Mouse (Mus musculus) midbrain, embryonic 12.5 days (tissue): ENCODE results near the gene Slmap. TPM values are rescaled to one million over a fixed set of nuclear protein-coding genes. Genes with fewer than 3 reads are reported as not detected.
A peak's percentile ranks its signal among the peaks of the same experiment; 100 is the strongest.
"Not testable (repeated sequence)": the region's sequence is repeated elsewhere in the genome, so short reads cannot be mapped to it uniquely, and the experiment has no call there.

Experiments used
- ATAC-seq: fragments of 200-750 bp; cut with Nextera tagmentation; 2 replicates; pipeline ENCODE4 v1.8.0; 2017; ENCODE audit warnings: low read depth, moderate TSS enrichment, moderate library complexity; ENCODE audit not compliant: low FRiP score
- H3K27ac ChIP-seq: fragments of 300-500 bp; sonication (generic); replicated peaks from 2 replicates; pipeline ENCODE4 v1.5.1; 2016; ENCODE audit warnings: mild to moderate bottlenecking
- H3K27me3 ChIP-seq: fragments of 300-500 bp; sonication (generic); 2 replicates; pipeline ENCODE4 v1.6.1; 2016; ENCODE audit warnings: mild to moderate bottlenecking
- H3K36me3 ChIP-seq: fragments of 300-500 bp; sonication (generic); 2 replicates; pipeline ENCODE4 v1.6.1; 2016
- H3K4me1 ChIP-seq: fragments of 300-500 bp; sonication (generic); 2 replicates; pipeline ENCODE4 v1.6.1; 2016
- H3K4me2 ChIP-seq: fragments of 300-500 bp; sonication (generic); replicated peaks from 2 replicates; pipeline ENCODE4 v1.6.1; 2016; ENCODE audit warnings: mild to moderate bottlenecking, moderate library complexity
- H3K4me3 ChIP-seq: fragments of 300-500 bp; sonication (generic); 2 replicates; pipeline ENCODE4 v1.5.1; 2016; ENCODE audit warnings: mild to moderate bottlenecking
- H3K9ac ChIP-seq: fragments of 300-500 bp; sonication (generic); replicated peaks from 2 replicates; pipeline ENCODE4 v1.6.1; 2016; ENCODE audit warnings: mild to moderate bottlenecking, moderate library complexity
- H3K9me3 ChIP-seq: fragments of 300-500 bp; sonication (generic); 2 replicates; pipeline ENCODE4 v1.6.1; 2016; ENCODE audit warnings: mild to moderate bottlenecking
- WGBS: fragments of 180-500 bp; shearing (Covaris S2); methylation state at CpG from one replicate; pipeline ENCODE4 v1.1.7; 2016; 5-methylcytosine and 5-hydroxymethylcytosine counted together
- polyA plus RNA-seq: library from polyadenylated mRNA; unstranded; fragments of >200 nt; fragmentation: Nextera tagmentation; extraction: Ambion mirVana; gene quantifications from 2 replicates; pipeline ENCODE4 v1.2.1, GENCODE M21; 2016

Gene Slmap
- 22.1 and 25.5 TPM in 2 replicates for polyA plus RNA-seq

DNA sequence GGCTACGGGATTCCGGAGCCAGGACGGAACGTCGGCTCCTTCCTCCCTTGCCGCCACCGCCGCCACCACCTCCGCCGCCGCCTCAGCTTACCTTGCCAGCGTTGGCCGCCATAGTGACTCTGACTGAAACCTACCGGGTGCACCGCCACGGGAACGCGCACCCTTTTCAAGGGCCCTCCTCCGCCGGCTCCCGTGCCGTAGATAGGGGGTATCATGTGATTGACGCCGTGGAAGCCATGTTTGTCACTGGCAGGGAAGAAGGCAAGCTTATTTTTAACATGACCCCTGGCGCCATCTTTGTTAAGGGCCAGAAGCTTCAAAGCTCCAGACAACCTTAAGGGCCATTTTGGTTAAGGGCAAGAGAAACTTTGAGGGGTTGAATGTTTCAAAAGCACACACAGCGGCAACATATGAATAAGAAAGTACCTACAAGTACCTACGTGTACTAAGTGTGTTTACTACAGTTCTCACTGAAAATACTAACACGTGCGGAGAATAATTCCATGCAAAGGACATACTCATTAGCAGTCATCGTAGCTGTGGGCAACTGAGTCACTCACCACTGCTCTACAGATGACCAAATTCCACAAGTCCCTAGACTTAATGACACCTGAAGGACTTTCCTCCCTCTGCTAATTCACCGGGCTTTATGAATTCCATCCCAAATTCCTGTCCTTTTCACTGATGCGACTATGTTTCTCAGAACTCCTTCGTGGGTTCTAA is at the start of gene Slmap:
Gene Slmap, minus strand, starts transcription at position 175 of the 723 bp plus-strand sequence.
- ATAC-seq = peak; percentile 90
- Histone ChIP-seq H3K4me2 (peak within 1 kb of the TSS; percentile 79), H3K4me1 (peaks cover 24% of the 10 kb centered on the region), H3K4me3 (peak within 1 kb of the TSS; percentile 97), H3K9ac (peak within 1 kb of the TSS; percentile 96), H3K36me3 (no peaks in the 10 kb centered on the region), H3K9me3 (no peaks in the 10 kb centered on the region), H3K27me3 (peaks cover 5% of the 10 kb centered on the region; the same call in 1 of the 2 replicates), H3K27ac (peak within 1 kb of the TSS; percentile 85)
- WGBS = 14% methylated on average over 30 of the region's 33 CpGs

- no peak overlapping the region for H3K4me2 ChIP-seq
- H3K4me3 ChIP-seq = no peak overlapping the region
- no peaks in the 10 kb centered on the region for H3K9me3 ChIP-seq
- H3K36me3 ChIP-seq = peaks cover 5% of the 10 kb centered on the region; the same call in 1 of the 2 replicates
- H3K27me3 ChIP-seq = no peaks in the 10 kb centered on the region
- H3K27ac ChIP-seq = no peak overlapping the region
- ATAC-seq = no peak
- 97% methylated on average over 3 of the region's 3 CpGs for WGBS
- H3K9ac ChIP-seq = no peak overlapping the region
- H3K4me1 ChIP-seq = peaks cover 12% of the 10 kb centered on the region; the same call in 1 of the 2 replicates
These were observed 48.9 kb upstream of the Slmap start for GRCm38 (mm10) chr14:26583645-26584044.

DNA sequence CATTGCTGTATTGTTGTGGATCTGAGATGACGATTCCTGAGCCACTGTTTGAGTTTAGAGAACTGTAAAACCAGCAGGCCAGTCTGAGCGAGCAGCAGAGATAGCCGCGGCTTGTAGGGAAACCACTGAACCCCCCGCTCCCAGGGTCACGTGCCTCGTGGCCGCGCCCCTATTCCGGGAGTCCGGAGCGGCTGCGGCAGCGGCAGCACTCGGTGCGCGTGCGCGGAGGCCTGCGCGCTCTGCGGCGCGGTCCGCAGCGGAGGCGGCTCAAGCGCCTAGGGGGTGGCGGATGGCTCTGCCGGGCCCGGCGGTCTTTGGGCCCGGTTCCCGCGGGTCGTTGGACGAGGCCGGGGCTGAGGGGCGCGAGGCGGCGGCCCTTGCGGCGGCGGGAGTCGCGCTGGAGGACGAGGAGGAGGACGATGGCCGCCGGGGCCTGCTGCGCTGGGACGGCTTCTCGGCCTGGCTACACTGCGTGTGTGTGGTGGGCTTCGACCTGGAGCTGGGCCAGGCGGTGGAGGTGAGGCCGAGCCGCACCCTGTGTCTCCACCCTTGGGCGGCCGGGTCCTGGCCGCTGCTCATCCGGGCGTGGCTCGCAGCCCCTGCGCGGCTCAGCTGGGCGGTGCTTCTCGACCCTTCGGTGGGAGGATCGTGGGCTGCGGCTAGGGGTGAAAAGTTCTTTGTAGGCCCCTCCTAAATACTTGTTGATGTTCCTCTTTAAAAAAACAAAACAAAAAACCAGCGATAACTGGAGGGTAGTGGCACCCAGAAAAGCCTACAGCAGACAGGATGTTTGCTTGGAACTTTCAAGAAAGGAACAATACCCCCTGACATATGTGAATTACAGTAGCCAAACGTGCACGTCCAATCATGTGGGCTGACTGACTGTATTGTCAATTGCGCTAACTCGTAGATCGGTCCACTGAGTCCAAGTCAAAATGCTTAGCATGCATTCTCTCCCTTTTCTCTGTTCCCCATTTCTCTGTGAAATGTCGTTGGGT is 44.9 kb upstream of the Slmap start:
- peak overlapping the region; percentile 99 for H3K9ac ChIP-seq
- peak overlapping the region; percentile 93 for H3K4me3 ChIP-seq
- ATAC-seq = peak; percentile 96
- H3K36me3 ChIP-seq = peaks cover 5% of the 10 kb centered on the region; the same call in 1 of the 2 replicates
- no peaks in the 10 kb centered on the region for H3K27me3 ChIP-seq
- peak overlapping the region; percentile 80 for H3K4me2 ChIP-seq
- H3K4me1 ChIP-seq = peaks cover 12% of the 10 kb centered on the region; the same call in 1 of the 2 replicates
- WGBS = 1% methylated on average over 72 of the region's 79 CpGs
- no peaks in the 10 kb centered on the region for H3K9me3 ChIP-seq
- peak overlapping the region; percentile 95 for H3K27ac ChIP-seq

GRCm38 (mm10) chr14:26578791-26579191 is 44.1 kb upstream of the Slmap start:
- Histone ChIP-seq H3K4me3 (no peak overlapping the region), H3K4me2 (peak overlapping the region; percentile 80; the same call in 1 of the 2 replicates)
- ATAC-seq = peak; percentile 39

GRCm38 (mm10) chr14:26576255-26576780 is 41.6 kb upstream of the Slmap start:
- Histone ChIP-seq H3K27ac (no peak overlapping the region), H3K9ac (no peak overlapping the region), H3K4me1 (peaks cover 7% of the 10 kb centered on the region; the same call in 1 of the 2 replicates), H3K36me3 (no peaks in the 10 kb centered on the region), H3K9me3 (no peaks in the 10 kb centered on the region), H3K4me3 (no peak overlapping the region), H3K4me2 (no peak overlapping the region), H3K27me3 (no peaks in the 10 kb centered on the region)
- no peak for ATAC-seq
- WGBS = 76% methylated on average over 3 of the region's 3 CpGs

More at GRCm38 (mm10) chr14:26578791-26579191, 44.1 kb upstream of the Slmap start:
- WGBS = 76% methylated on average over 6 of the region's 6 CpGs
- Histone ChIP-seq H3K4me1 (peaks cover 12% of the 10 kb centered on the region; the same call in 1 of the 2 replicates), H3K9me3 (no peaks in the 10 kb centered on the region), H3K27ac (no peak overlapping the region), H3K9ac (no peak overlapping the region), H3K36me3 (peaks cover 5% of the 10 kb centered on the region; the same call in 1 of the 2 replicates), H3K27me3 (no peaks in the 10 kb centered on the region)

GRCm38 (mm10) chr14:26573556-26573955 is 38.8 kb upstream of the Slmap start, which contains the start of gene Dennd6a:
Dennd6a (plus strand) TSS chr14:26573856.
- H3K27me3 ChIP-seq, H3K36me3 ChIP-seq, H3K4me3 ChIP-seq, H3K4me1 ChIP-seq, ATAC-seq, H3K27ac ChIP-seq, H3K9ac ChIP-seq, H3K4me2 ChIP-seq, H3K9me3 ChIP-seq: not testable (repeated sequence)
- 91% methylated on average over 5 of the region's 5 CpGs for WGBS

DNA sequence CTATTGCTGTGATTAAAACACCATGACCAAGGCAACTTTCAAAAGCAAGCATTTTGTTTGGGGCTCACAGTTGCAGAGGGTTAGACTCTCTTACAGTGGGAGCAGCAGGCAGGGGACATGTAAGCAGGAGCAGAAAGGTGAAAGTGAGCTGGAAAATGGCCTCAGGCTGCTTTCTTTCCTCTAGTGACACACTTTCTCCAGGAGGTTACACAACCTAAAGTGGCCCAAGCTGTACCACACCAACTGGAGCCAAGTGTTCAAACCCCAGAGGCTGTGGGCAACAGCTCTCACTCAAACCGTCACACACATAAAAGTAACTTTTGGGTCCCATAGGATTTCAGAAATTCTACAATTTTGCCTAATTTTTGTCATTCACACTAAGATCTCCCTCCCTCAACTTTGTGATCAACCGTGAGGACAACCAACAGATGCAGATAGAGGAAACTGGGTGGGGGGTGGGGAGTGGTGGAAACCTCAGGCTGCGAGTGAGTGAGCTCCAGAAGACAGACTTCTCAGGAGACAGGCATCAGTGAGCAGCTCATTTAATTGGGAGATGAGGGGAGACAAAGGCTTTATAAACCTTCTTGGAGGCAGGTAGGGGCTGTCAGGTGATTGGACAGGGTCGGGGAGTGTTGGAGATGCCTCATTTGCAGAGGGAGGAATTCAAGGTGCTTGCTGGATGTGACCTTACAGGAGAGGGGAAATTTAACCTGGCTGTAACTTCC is 37.4 kb upstream of the Slmap start:
- no peaks in the 10 kb centered on the region for H3K4me1 ChIP-seq
- H3K36me3 ChIP-seq = no peaks in the 10 kb centered on the region
- no peaks in the 10 kb centered on the region for H3K27me3 ChIP-seq
- 55% methylated on average over 4 of the region's 4 CpGs for WGBS
- H3K4me2 ChIP-seq = no peak overlapping the region
- no peaks in the 10 kb centered on the region for H3K9me3 ChIP-seq
- ATAC-seq = no peak
- no peak overlapping the region for H3K9ac ChIP-seq
- no peak overlapping the region for H3K4me3 ChIP-seq
- no peak overlapping the region for H3K27ac ChIP-seq

GRCm38 (mm10) chr14:26569880-26570279 is 35.1 kb upstream of the Slmap start:
- no peak overlapping the region for H3K27ac ChIP-seq
- H3K4me1 ChIP-seq = no peaks in the 10 kb centered on the region
- H3K4me3 ChIP-seq = no peak overlapping the region
- H3K9ac ChIP-seq = no peak overlapping the region
- no peak for ATAC-seq
- no peaks in the 10 kb centered on the region for H3K36me3 ChIP-seq
- H3K4me2 ChIP-seq = no peak overlapping the region
- H3K27me3 ChIP-seq = no peaks in the 10 kb centered on the region
- 83% methylated on average over 4 of the region's 4 CpGs for WGBS
- H3K9me3 ChIP-seq = no peaks in the 10 kb centered on the region

GRCm38 (mm10) chr14:26562247-26562646 is 27.5 kb upstream of the Slmap start:
- H3K9ac ChIP-seq = no peak overlapping the region
- H3K27ac ChIP-seq = no peak overlapping the region
- 86% methylated on average over 2 of the region's 2 CpGs for WGBS
- ATAC-seq = no peak
- H3K9me3 ChIP-seq = no peaks in the 10 kb centered on the region
- H3K4me1 ChIP-seq = no peaks in the 10 kb centered on the region
- H3K36me3 ChIP-seq = no peaks in the 10 kb centered on the region
- H3K27me3 ChIP-seq = no peaks in the 10 kb centered on the region
- no peak overlapping the region for H3K4me3 ChIP-seq
- H3K4me2 ChIP-seq = no peak overlapping the region

- H3K36me3 ChIP-seq = no peaks in the 10 kb centered on the region
- H3K9ac ChIP-seq = no peak overlapping the region
- no peak overlapping the region for H3K4me3 ChIP-seq
- H3K9me3 ChIP-seq = no peaks in the 10 kb centered on the region
- no peaks in the 10 kb centered on the region for H3K27me3 ChIP-seq
- no peak overlapping the region for H3K4me2 ChIP-seq
- H3K4me1 ChIP-seq = no peaks in the 10 kb centered on the region
- no peak overlapping the region for H3K27ac ChIP-seq
- no peak for ATAC-seq
- WGBS = 90% methylated on average over 7 of the region's 7 CpGs
These were observed 23.8 kb upstream of the Slmap start for GRCm38 (mm10) chr14:26558536-26558935.

DNA sequence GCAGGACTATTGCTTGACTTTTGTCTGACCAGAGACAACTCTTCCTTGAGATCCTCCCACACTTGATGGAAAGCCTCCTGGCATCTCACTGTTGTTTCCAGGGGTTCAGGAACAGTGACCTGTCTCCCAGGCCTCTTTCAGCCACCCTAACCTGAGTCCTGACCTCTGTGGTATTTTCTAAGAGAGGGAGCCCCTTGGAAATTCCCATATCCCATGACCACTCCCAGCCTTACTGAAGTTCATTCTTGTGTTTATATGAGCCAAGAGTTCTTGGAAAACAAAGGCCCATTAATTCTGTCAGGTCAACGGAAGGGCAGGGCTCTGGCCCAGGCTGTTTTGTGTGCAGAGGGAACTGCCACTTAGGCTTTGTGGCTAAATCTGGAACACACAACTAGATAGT is 22.9 kb upstream of the Slmap start:
- Histone ChIP-seq H3K4me1 (no peaks in the 10 kb centered on the region), H3K27ac (no peak overlapping the region), H3K4me2 (no peak overlapping the region), H3K9me3 (no peaks in the 10 kb centered on the region), H3K9ac (no peak overlapping the region), H3K27me3 (no peaks in the 10 kb centered on the region), H3K36me3 (no peaks in the 10 kb centered on the region), H3K4me3 (no peak overlapping the region)
- 84% methylated on average over 1 of the region's 1 CpGs for WGBS
- no peak for ATAC-seq
